Mouse (Mus musculus): ENCODE results near the gene Noa1. TPM values are rescaled to one million over a fixed set of nuclear protein-coding genes. Genes with fewer than 3 reads are reported as not detected.

Noa1 gene
- polyA plus RNA-seq, 1 experiment from 2014 or later, result 29.1 TPM

GRCm38 (mm10) chr5:77251656-77252055 is 58.2 kb downstream of the Noa1 start:
- Histone ChIP-seq H3K9ac (no peak overlapping the region), H3K27ac (no peak overlapping the region), H3K9me3 (no peaks in the 10 kb centered on the region), H3K4me1 (no peaks in the 10 kb centered on the region), H3K4me2 (no peak overlapping the region), H3K36me3 (no peaks in the 10 kb centered on the region), H3K27me3 (no peaks in the 10 kb centered on the region), H3K4me3 (no peak overlapping the region)
- WGBS, result 40% methylated on average over 5 of the region's 5 CpGs
- no peak for ATAC-seq (ENCODE audit: insufficient number of reproducible peaks, insufficient read depth, low FRiP score, low TSS enrichment, low read depth)

GRCm38 (mm10) chr5:77250083-77250482 is 59.8 kb downstream of the Noa1 start:
- ATAC-seq (ENCODE audit: insufficient number of reproducible peaks, insufficient read depth, low FRiP score, low TSS enrichment, low read depth), result no peak
- Histone ChIP-seq H3K9me3 (no peaks in the 10 kb centered on the region), H3K36me3 (no peaks in the 10 kb centered on the region), H3K4me1 (peaks cover 12% of the 10 kb centered on the region), H3K4me2 (no peak overlapping the region), H3K9ac (no peak overlapping the region), H3K27me3 (no peaks in the 10 kb centered on the region), H3K27ac (no peak overlapping the region), H3K4me3 (no peak overlapping the region)
- 69% methylated on average over 9 of the region's 9 CpGs for WGBS

DNA sequence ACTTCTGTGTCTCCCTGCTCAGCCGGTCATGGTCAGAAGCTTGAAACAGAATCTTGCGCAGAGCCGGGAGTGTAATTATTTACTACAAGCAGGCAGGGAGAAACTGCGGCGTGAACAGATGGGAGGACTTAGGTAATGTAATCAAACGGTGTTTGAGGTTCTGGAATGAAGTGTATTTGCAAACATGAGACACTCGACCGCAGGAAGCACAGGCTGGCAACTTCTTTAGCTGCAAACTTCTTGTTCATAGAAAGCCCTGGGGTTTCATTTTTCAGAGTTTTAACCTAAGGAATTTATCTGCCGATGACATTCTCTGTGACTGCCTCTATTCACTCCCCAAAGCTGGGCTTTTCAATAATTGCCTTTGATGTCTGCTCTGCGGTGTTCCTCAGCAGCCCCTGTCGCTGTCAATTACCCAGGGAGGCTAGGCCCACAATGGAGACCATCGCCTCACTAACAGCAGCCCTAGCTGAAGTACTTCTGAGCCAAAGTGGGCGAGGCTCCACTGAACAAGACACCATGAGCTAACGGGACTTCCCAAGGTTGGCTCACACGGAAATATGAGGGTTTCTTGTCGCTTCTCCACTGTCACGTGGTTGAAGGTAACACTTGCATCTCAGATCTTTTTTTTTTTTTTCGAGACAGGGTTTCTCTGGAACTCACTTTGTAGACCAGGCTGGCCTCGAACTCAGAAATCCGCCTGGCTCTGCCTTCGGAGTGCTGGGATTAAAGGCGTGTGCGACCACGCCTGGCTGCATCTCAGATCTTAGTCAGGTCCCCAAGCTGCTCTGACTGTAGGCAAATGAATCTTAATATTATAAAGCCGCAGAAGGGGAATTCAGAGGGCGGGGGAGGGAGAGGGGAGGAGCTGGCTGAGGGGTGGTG is 63.9 kb downstream of the Noa1 start:
- ATAC-seq (ENCODE audit: insufficient number of reproducible peaks, insufficient read depth, low FRiP score, low TSS enrichment, low read depth), result peak; percentile 58
- Histone ChIP-seq H3K36me3 (no peaks in the 10 kb centered on the region), H3K4me3 (peak overlapping the region; percentile 28), H3K4me2 (peak overlapping the region; percentile 56), H3K9me3 (no peaks in the 10 kb centered on the region), H3K4me1 (peaks cover 22% of the 10 kb centered on the region), H3K9ac (peak overlapping the region; percentile 27; the same call in 1 of the 2 replicates), H3K27ac (peak overlapping the region; percentile 86), H3K27me3 (no peaks in the 10 kb centered on the region)
- 18% methylated on average over 26 of the region's 26 CpGs for WGBS

DNA sequence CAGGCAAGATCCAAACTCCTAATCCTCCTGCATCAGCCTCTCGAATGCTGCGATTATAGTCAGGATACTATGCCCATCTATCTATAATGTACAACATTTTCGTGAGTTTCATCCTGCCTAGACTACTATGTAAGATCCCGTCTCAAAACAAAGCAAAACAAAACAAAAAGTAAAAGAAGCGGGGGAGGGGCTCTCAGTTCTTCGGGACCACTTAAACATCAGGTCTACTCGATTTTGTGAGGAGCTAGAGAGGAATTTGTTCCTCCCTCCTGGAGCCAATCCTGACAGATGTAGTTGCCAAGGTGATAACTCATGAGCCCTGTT is 64.5 kb downstream of the Noa1 start:
- Histone ChIP-seq H3K4me3 (peak overlapping the region; percentile 28), H3K36me3 (no peaks in the 10 kb centered on the region), H3K27me3 (no peaks in the 10 kb centered on the region), H3K9ac (peak overlapping the region; percentile 27; the same call in 1 of the 2 replicates), H3K9me3 (no peaks in the 10 kb centered on the region), H3K4me2 (peak overlapping the region; percentile 56), H3K4me1 (peaks cover 22% of the 10 kb centered on the region), H3K27ac (peak overlapping the region; percentile 86)
- no peak for ATAC-seq (ENCODE audit: insufficient number of reproducible peaks, insufficient read depth, low FRiP score, low TSS enrichment, low read depth)
- WGBS, result 34% methylated on average over 7 of the region's 7 CpGs

- H3K27ac ChIP-seq, result no peak overlapping the region
- no peak overlapping the region for H3K9ac ChIP-seq
- no peaks in the 10 kb centered on the region for H3K9me3 ChIP-seq
- no peak overlapping the region for H3K4me2 ChIP-seq
- no peaks in the 10 kb centered on the region for H3K36me3 ChIP-seq
- no peaks in the 10 kb centered on the region for H3K27me3 ChIP-seq
- 25% methylated on average over 8 of the region's 8 CpGs for WGBS
- peaks cover 22% of the 10 kb centered on the region for H3K4me1 ChIP-seq
- peak; percentile 63; the same call in 1 of the 2 replicates for ATAC-seq (ENCODE audit: insufficient number of reproducible peaks, insufficient read depth, low FRiP score, low TSS enrichment, low read depth)
- H3K4me3 ChIP-seq, result no peak overlapping the region
Observed at GRCm38 (mm10) chr5:77244331-77244987, 65.4 kb downstream of the Noa1 start.

Small RNAs within 50 kb of the gene (microRNA-seq; reads per million reads assigned to microRNA genes)
- not detected for gene Mir5098

Other genes with a start within 250 kb of the Noa1 start
- gene Hopx, start 195.0 kb downstream of the Noa1 start, polyA plus RNA-seq (2015; fragmentation: Nextera tagmentation; extraction: Ambion mirVana), result 0.29 and 0.30 TPM in 2 replicates
- 0.72 and 0.91 TPM in 2 replicates for gene Spink2, start 98.6 kb downstream of the Noa1 start, polyA plus RNA-seq (2015; fragmentation: Nextera tagmentation; extraction: Ambion mirVana)
- gene Rest, start 44.6 kb downstream of the Noa1 start, polyA plus RNA-seq (2015; fragmentation: Nextera tagmentation; extraction: Ambion mirVana), result 55.9 and 57.5 TPM in 2 replicates
- gene Polr2b, start 63 bp upstream of the Noa1 start, polyA plus RNA-seq (2015; fragmentation: Nextera tagmentation; extraction: Ambion mirVana), result 63.3 and 67.3 TPM in 2 replicates
- gene Igfbp7, start 98.0 kb upstream of the Noa1 start, polyA plus RNA-seq (2015; fragmentation: Nextera tagmentation; extraction: Ambion mirVana), result 32.4 and 37.7 TPM in 2 replicates

Measured in embryonic facial prominence, embryonic 13.5 days (tissue).